21 mouse cellular contexts compared by ENCODE assay signal in genomic region chr5:125997173-125997572, GRCm38 (mm10).
"Had no signal": no experiment of that assay in that cellular context is flagged by ENCODE, and none has a peak within 500 bp of the region (broad histone marks: within the 10 kb centered on the region; RNA-seq: fewer than 3 reads in every experiment).

No protein-coding gene starts in this region.

- H3K4me3 ChIP-seq: limb, embryonic 12.5 days; limb, embryonic 15.5 days; megakaryocyte, embryonic 14.5 days; midbrain, embryonic 10.5 days; stomach, embryonic 15.5 days had no signal

- ATAC-seq: intestine, embryonic 16.5 days; liver, postnatal 0 days; lung, postnatal 0 days; midbrain, embryonic 16.5 days had no signal

- H3K36me3 ChIP-seq: limb, embryonic 12.5 days; limb, embryonic 15.5 days; midbrain, embryonic 10.5 days; stomach, embryonic 15.5 days had no signal

- H3K4me1 ChIP-seq: limb, embryonic 12.5 days; limb, embryonic 15.5 days; megakaryocyte, embryonic 14.5 days; midbrain, embryonic 10.5 days; stomach, embryonic 15.5 days had no signal

- H3K4me2 ChIP-seq: limb, embryonic 12.5 days; limb, embryonic 15.5 days; liver, embryonic 11.5 days; lung, embryonic 14.5 days; stomach, embryonic 15.5 days had no signal

- H3K9me3 ChIP-seq: limb, embryonic 12.5 days; limb, embryonic 15.5 days; stomach, embryonic 15.5 days had no signal

- H3K9ac ChIP-seq: limb, embryonic 12.5 days; limb, embryonic 15.5 days; liver, embryonic 14.5 days; liver, postnatal 0 days; lung, embryonic 14.5 days; stomach, embryonic 15.5 days had no signal

- H3K27me3 ChIP-seq: limb, embryonic 12.5 days; limb, embryonic 15.5 days; megakaryocyte, embryonic 14.5 days; stomach, embryonic 15.5 days had no signal

- DNase-seq: kidney, adult 18-20 months; kidney, adult 9 months; kidney, postnatal 14 days; kidney, postnatal 4 days; left cerebral cortex, postnatal 4 days; liver, postnatal 0 days; lung, embryonic 14.5 days; right cerebral cortex, postnatal 25 days; spleen, adult 18-20 months; thymus, postnatal 25 days had no signal

- H3K27ac ChIP-seq: limb, embryonic 12.5 days; limb, embryonic 15.5 days; liver, embryonic 14.5 days; macrophage; midbrain, embryonic 10.5 days; stomach, embryonic 15.5 days had no signal
